Mouse (Mus musculus): Measurements from ENCODE around the gene Git1. TPM values are rescaled to one million over a fixed set of nuclear protein-coding genes. Genes with fewer than 3 reads are reported as not detected.

The Git1 gene
- polyA plus RNA-seq, 2 experiments, result 17.3 to 57.1 TPM

GRCm38 (mm10) chr11:77453388-77453787 is 40.0 kb upstream of the Git1 start:
- Histone ChIP-seq H3K36me3 (ENCODE audit: control insufficient read depth, insufficient read depth, low read length) (peaks cover 24% of the 10 kb centered on the region), H3K27ac (replicated peaks; ENCODE audit: low read depth, low read length) (no peak overlapping the region), H3K9ac (ENCODE audit: low read depth, low read length, severe bottlenecking) (no peak overlapping the region), H3K27me3 (ENCODE audit: control insufficient read depth, insufficient read depth, low read length) (no peaks in the 10 kb centered on the region), H3K4me3 (replicated peaks; ENCODE audit: low read length) (no peak overlapping the region), H3K9me3 (ENCODE audit: control insufficient read depth, low read length) (no peaks in the 10 kb centered on the region), H3K4me1 (ENCODE audit: control insufficient read depth, insufficient read depth, low read length) (no peaks in the 10 kb centered on the region), H3K4me2 (replicated peaks; ENCODE audit: low read depth, low read length, severe bottlenecking) (no peak overlapping the region)
- TF ChIP-seq POLR2A (IDR thresholded peaks at IDR 0.05; ENCODE audit: borderline replicate concordance, extremely low read depth, insufficient read depth, insufficient read length), result no peak
- ATAC-seq (ENCODE audit: low FRiP score, low read depth), result no peak
- 84% methylated on average over 2 of the region's 2 CpGs for WGBS
- DNase-seq (ENCODE audit: low spot score), result no peak

- Histone ChIP-seq H3K9me3 (ENCODE audit: control insufficient read depth, low read length) (no peaks in the 10 kb centered on the region), H3K9ac (ENCODE audit: low read depth, low read length, severe bottlenecking) (no peak overlapping the region), H3K4me3 (replicated peaks; ENCODE audit: low read length) (no peak overlapping the region), H3K36me3 (ENCODE audit: control insufficient read depth, insufficient read depth, low read length) (peaks cover 24% of the 10 kb centered on the region), H3K4me2 (replicated peaks; ENCODE audit: low read depth, low read length, severe bottlenecking) (no peak overlapping the region), H3K27ac (replicated peaks; ENCODE audit: low read depth, low read length) (no peak overlapping the region), H3K27me3 (ENCODE audit: control insufficient read depth, insufficient read depth, low read length) (peaks cover 6% of the 10 kb centered on the region), H3K4me1 (ENCODE audit: control insufficient read depth, insufficient read depth, low read length) (no peaks in the 10 kb centered on the region)
- 76% methylated on average over 9 of the region's 9 CpGs for WGBS
- TF ChIP-seq POLR2A (IDR thresholded peaks at IDR 0.05; ENCODE audit: borderline replicate concordance, extremely low read depth, insufficient read depth, insufficient read length), result no peak
- DNase-seq (ENCODE audit: low spot score) (no peak), ATAC-seq (ENCODE audit: low FRiP score, low read depth) (no peak)
These were observed 37.4 kb upstream of the Git1 start for GRCm38 (mm10) chr11:77455770-77456510.

GRCm38 (mm10) chr11:77456866-77457265 is 36.5 kb upstream of the Git1 start:
- Histone ChIP-seq H3K9me3 (ENCODE audit: control insufficient read depth, low read length) (no peaks in the 10 kb centered on the region), H3K4me2 (replicated peaks; ENCODE audit: low read depth, low read length, severe bottlenecking) (no peak overlapping the region), H3K4me1 (ENCODE audit: control insufficient read depth, insufficient read depth, low read length) (peaks cover under 1% of the 10 kb centered on the region; the same call in 1 of the 2 replicates), H3K4me3 (replicated peaks; ENCODE audit: low read length) (no peak overlapping the region), H3K9ac (ENCODE audit: low read depth, low read length, severe bottlenecking) (no peak overlapping the region), H3K27ac (replicated peaks; ENCODE audit: low read depth, low read length) (no peak overlapping the region), H3K27me3 (ENCODE audit: control insufficient read depth, insufficient read depth, low read length) (peaks cover 16% of the 10 kb centered on the region), H3K36me3 (ENCODE audit: control insufficient read depth, insufficient read depth, low read length) (peaks cover 24% of the 10 kb centered on the region)
- WGBS, result 63% methylated on average over 6 of the region's 6 CpGs
- ATAC-seq (ENCODE audit: low FRiP score, low read depth), result no peak
- no peak for DNase-seq (ENCODE audit: low spot score)
- no peak for TF ChIP-seq POLR2A (IDR thresholded peaks at IDR 0.05; ENCODE audit: borderline replicate concordance, extremely low read depth, insufficient read depth, insufficient read length)

- no peak for TF ChIP-seq POLR2A (IDR thresholded peaks at IDR 0.05; ENCODE audit: borderline replicate concordance, extremely low read depth, insufficient read depth, insufficient read length)
- Histone ChIP-seq H3K4me3 (replicated peaks; ENCODE audit: low read length) (peak overlapping the region; percentile 55), H3K36me3 (ENCODE audit: control insufficient read depth, insufficient read depth, low read length) (peaks cover under 1% of the 10 kb centered on the region; the same call in 1 of the 2 replicates), H3K4me1 (ENCODE audit: control insufficient read depth, insufficient read depth, low read length) (peaks cover 9% of the 10 kb centered on the region; the same call in 1 of the 2 replicates), H3K27ac (replicated peaks; ENCODE audit: low read depth, low read length) (no peak overlapping the region), H3K4me2 (replicated peaks; ENCODE audit: low read depth, low read length, severe bottlenecking) (peak overlapping the region; percentile 100), H3K9me3 (ENCODE audit: control insufficient read depth, low read length) (no peaks in the 10 kb centered on the region), H3K9ac (ENCODE audit: low read depth, low read length, severe bottlenecking) (peak overlapping the region; percentile 53), H3K27me3 (ENCODE audit: control insufficient read depth, insufficient read depth, low read length) (peaks cover 51% of the 10 kb centered on the region)
- DNase-seq (ENCODE audit: low spot score), result no peak
- 4% methylated on average over 6 of the region's 6 CpGs for WGBS
- ATAC-seq (ENCODE audit: low FRiP score, low read depth), result no peak
These were observed 31.5 kb upstream of the Git1 start for GRCm38 (mm10) chr11:77461856-77462255.

- no peak for TF ChIP-seq POLR2A (IDR thresholded peaks at IDR 0.05; ENCODE audit: borderline replicate concordance, extremely low read depth, insufficient read depth, insufficient read length)
- H3K4me1 ChIP-seq (ENCODE audit: control insufficient read depth, insufficient read depth, low read length), result peaks cover 9% of the 10 kb centered on the region; the same call in 1 of the 2 replicates
- peak within 1 kb of the TSS; percentile 53 for H3K9ac ChIP-seq (ENCODE audit: low read depth, low read length, severe bottlenecking)
- no peaks in the 10 kb centered on the region for H3K9me3 ChIP-seq (ENCODE audit: control insufficient read depth, low read length)
- H3K4me3 ChIP-seq (replicated peaks; ENCODE audit: low read length), result peak within 1 kb of the TSS; percentile 55
- DNase-seq (ENCODE audit: low spot score) (no peak), ATAC-seq (ENCODE audit: low FRiP score, low read depth) (peak; percentile 78)
- peaks cover 58% of the 10 kb centered on the region for H3K27me3 ChIP-seq (ENCODE audit: control insufficient read depth, insufficient read depth, low read length)
- H3K27ac ChIP-seq (replicated peaks; ENCODE audit: low read depth, low read length), result no peak within 1 kb of the TSS
- WGBS, result 2% methylated on average over 60 of the region's 73 CpGs
- no peaks in the 10 kb centered on the region for H3K36me3 ChIP-seq (ENCODE audit: control insufficient read depth, insufficient read depth, low read length)
- H3K4me2 ChIP-seq (replicated peaks; ENCODE audit: low read depth, low read length, severe bottlenecking), result peak within 1 kb of the TSS; percentile 100
These were observed 30.9 kb upstream of the Git1 start, which contains the start of gene Coro6 for GRCm38 (mm10) chr11:77462283-77463100. TSS of gene Coro6 (plus strand) at chr11:77462411.

Measured in limb, embryonic 14.5 days (tissue).